Mouse (Mus musculus): Measurements from ENCODE around the gene Pfkfb4. TPM values are rescaled to one million over a fixed set of nuclear protein-coding genes. Genes with fewer than 3 reads are reported as not detected.

Gene Pfkfb4
- polyA plus RNA-seq, 1 experiment from 2014 or later = 11.9 TPM

DNA sequence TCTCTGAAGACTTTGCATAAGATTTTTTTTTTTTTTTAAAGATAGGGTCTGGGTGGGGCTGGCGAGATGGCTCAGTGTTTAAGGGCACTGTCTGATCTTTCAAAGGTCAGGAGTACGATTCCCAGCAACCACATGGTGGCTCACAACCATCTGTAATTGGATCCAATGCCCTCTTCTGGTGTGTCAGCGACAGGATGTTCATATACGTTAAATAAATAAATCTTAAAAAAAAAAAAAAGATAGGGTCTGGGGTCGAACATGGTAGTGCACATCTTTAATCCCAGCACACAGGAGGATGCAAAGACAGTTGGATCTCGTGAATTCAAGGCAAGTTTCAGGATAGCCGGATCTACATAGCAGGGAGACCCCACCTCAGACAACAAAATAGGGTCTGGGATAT lies 57.7 kb downstream of the Pfkfb4 start:
- H3K27me3 ChIP-seq (ENCODE audit: low read depth, poor library complexity, severe bottlenecking) = no peaks in the 10 kb centered on the region
- peaks cover 1% of the 10 kb centered on the region for H3K4me1 ChIP-seq
- H3K9me3 ChIP-seq (replicated peaks) = no peaks in the 10 kb centered on the region
- H3K36me3 ChIP-seq = no peaks in the 10 kb centered on the region
- no peak overlapping the region for H3K27ac ChIP-seq (replicated peaks)
- no peak for DNase-seq (ENCODE audit: low spot score)
- H3K4me3 ChIP-seq = no peak overlapping the region
- 87% methylated on average over 7 of the region's 7 CpGs for WGBS

DNA sequence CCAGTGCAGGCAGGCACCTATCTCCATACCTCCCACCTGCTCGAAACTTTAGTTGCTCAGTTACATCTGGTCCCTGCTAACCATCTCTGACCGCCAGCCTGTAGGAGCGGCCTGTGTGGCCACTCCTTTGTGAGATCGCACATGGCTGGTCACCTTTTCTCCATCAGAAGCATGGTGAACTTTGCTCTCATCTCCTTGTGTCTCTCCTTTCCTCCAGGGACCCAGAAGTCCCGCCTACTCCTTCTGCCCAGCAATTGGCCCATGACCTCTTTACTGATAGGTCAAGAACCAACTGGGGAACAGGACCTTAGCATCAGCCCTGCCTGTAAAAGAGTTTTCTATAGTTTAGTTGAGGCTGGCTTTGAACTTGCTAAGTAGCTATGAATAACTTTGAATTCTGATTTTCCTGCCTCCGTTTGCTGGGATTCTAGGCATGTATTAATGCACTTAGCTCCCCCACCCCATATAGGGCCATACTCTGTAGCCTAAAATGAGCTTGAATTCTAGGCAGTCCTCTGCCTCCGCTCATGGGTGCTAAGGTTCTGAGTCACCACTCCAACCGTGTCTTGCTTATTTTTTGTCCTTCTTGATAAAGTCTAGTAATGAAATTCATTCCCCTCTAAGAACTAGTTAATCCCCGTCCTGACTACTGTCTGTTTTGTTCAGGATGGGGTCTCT lies 58.6 kb downstream of the Pfkfb4 start:
- Histone ChIP-seq H3K36me3 (no peaks in the 10 kb centered on the region), H3K9me3 (replicated peaks) (no peaks in the 10 kb centered on the region), H3K4me3 (no peak overlapping the region), H3K4me1 (peaks cover 9% of the 10 kb centered on the region), H3K27ac (replicated peaks) (no peak overlapping the region), H3K27me3 (ENCODE audit: low read depth, poor library complexity, severe bottlenecking) (no peaks in the 10 kb centered on the region)
- 90% methylated on average over 9 of the region's 9 CpGs for WGBS
- no peak for DNase-seq (ENCODE audit: low spot score)

DNA sequence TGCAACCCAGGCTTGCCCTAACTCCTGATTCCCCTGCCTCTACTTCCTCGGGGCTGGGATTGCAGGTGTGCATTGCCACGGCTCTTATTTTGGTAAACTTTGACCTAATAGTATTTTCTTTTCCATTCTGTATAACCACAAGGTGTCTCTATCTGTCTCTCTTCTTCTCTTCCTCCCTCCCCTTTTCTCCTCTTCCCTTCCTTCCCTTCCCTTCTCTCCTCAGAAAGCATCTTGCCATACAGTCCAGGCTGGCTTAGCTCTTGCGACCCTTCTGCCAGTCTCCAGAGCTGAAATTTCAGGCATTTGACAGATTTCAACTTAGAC lies 59.1 kb downstream of the Pfkfb4 start:
- Histone ChIP-seq H3K27me3 (ENCODE audit: low read depth, poor library complexity, severe bottlenecking) (no peaks in the 10 kb centered on the region), H3K4me1 (peaks cover 14% of the 10 kb centered on the region), H3K36me3 (peaks cover 3% of the 10 kb centered on the region; the same call in 1 of the 2 replicates), H3K9me3 (replicated peaks) (no peaks in the 10 kb centered on the region), H3K4me3 (no peak overlapping the region), H3K27ac (replicated peaks) (no peak overlapping the region)
- DNase-seq (ENCODE audit: low spot score) = no peak
- WGBS = 84% methylated on average over 3 of the region's 3 CpGs

DNA sequence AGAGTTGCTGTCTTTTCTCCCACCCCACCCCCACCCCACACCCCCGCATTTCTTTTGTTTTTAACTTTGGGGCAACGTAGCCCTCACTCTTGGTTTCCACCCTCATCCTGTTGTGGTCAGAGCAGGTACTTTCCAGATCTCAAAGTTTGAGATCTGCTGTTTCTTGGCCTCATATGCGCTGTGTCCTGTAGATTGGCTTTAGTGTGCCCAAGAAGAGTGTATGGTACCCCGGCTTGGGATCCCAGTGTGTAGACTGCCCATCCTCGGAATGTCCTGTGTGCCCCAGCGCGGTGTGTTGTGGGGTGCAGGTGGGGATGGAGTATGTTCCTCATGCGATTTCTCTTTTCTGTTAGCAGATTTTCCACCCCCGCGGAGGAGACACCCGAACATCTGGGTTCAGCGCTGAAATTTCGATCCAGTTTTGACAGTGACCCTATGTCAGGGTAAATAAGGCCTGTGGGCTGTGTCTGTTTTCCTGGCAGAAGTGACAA lies 59.5 kb downstream of the Pfkfb4 start:
- 89% methylated on average over 13 of the region's 13 CpGs for WGBS

DNA sequence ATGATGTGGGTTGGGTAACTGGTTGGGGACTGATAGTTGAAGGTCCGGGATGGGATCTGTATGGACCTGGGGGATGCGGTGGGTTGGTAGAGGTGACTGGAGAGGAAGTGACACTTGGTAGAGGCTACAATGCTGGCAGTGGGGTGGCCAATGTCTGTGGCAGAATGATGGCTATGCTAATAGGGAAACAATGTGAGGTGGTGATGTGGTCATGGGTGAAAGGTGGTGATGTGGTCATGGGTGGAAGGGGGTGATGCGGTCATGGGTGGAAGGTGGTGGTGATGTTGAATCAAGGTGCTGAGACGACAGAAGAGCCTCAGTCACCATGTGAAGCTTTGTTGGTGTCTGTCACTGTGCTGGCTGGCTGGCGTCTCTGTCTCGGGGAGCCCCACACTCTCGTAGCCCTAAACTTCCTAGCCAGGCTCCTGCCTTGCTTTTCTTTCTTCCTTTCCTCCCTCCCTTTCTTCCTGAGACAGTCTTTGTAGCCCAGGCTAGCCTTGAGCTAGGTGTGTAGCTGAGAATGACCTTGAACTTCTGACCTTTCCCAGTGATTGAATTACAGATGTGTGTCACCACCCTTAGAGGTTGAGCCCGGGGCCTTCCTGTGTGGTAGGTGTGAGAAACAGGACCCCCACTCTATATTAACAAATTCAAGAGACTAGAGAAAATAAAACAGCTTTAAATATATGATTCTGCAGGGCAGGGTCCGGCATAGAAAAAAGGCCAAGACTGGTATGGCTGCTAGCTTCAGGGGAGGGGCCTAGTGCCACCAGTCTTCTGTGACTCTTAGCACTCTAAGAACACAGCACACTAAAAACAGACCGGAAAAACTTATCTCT lies 60.3 kb downstream of the Pfkfb4 start:
- DNase-seq (ENCODE audit: low spot score) = no peak
- H3K9me3 ChIP-seq (replicated peaks) = no peaks in the 10 kb centered on the region
- no peak overlapping the region for H3K27ac ChIP-seq (replicated peaks)
- no peaks in the 10 kb centered on the region for H3K27me3 ChIP-seq (ENCODE audit: low read depth, poor library complexity, severe bottlenecking)
- peaks cover 14% of the 10 kb centered on the region for H3K4me1 ChIP-seq
- H3K4me3 ChIP-seq = no peak overlapping the region
- H3K36me3 ChIP-seq = peaks cover 13% of the 10 kb centered on the region
- WGBS = 91% methylated on average over 10 of the region's 10 CpGs

More for the DNA sequence above, 59.5 kb downstream of the Pfkfb4 start:
- Histone ChIP-seq H3K27ac (replicated peaks) (no peak overlapping the region), H3K36me3 (peaks cover 5% of the 10 kb centered on the region), H3K4me1 (peaks cover 14% of the 10 kb centered on the region), H3K9me3 (replicated peaks) (no peaks in the 10 kb centered on the region), H3K27me3 (ENCODE audit: low read depth, poor library complexity, severe bottlenecking) (no peaks in the 10 kb centered on the region), H3K4me3 (no peak overlapping the region)
- DNase-seq (ENCODE audit: low spot score) = no peak

DNA sequence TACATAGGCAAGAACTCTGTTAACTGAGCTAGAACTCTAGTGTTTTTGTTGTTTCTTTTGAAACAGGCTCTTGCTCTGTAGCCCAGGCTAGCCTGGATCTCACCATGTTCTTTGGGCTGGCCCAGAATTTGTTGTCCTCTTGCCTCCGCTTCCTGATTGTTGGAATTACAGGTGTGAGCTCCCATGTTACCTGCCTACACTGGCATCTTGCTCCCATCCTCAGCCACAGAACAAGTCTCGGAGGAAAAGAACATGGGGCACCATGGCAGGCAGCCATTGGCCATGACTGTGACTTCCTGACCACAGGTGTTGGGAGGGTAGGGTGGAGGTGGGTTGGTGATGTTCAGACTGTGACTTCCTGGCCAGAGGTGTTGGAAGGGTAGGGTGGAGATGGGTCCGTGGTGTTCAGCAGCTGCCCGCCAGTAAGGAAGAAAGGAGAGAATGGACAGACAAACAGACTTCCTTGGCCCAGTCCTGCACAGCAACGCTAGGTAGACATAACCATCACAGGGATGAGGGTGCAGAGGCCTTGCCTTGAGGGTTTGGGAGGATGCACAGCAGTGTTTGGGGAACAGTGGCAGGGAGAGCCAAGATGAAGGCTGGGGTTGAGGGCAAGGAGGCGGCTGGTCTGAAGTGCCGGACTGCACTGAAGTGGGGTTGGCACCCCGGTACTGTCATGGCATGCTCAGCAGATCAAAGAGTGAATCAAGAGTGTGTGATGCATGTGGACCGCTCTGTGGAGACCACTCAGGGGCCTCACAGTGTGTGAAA lies 61.1 kb downstream of the Pfkfb4 start:
- no peak overlapping the region for H3K27ac ChIP-seq (replicated peaks)
- no peaks in the 10 kb centered on the region for H3K27me3 ChIP-seq (ENCODE audit: low read depth, poor library complexity, severe bottlenecking)
- no peaks in the 10 kb centered on the region for H3K9me3 ChIP-seq (replicated peaks)
- 90% methylated on average over 9 of the region's 9 CpGs for WGBS
- H3K4me1 ChIP-seq = peaks cover 14% of the 10 kb centered on the region
- H3K4me3 ChIP-seq = no peak overlapping the region
- H3K36me3 ChIP-seq = peaks cover 21% of the 10 kb centered on the region
- no peak for DNase-seq (ENCODE audit: low spot score)

DNA sequence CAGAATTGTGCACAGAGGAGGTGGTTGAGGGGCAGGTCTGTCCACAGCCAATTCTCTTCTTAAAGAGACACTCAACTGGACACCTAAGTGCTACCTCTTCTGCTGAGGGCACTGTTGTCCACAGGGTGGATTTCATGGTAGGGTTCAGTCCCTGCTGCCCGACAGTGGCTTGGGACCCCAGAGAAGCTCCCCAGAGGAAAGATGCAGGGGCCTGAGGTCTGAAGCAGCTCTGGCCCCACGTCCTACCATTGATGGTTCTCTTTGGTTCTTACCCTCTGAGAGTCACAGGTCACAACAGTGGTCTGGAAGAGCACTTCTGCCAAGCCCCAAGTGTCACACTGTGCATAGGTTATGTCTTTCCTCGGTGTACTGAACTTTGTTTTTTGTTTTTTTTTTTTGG lies 61.8 kb downstream of the Pfkfb4 start:
- Histone ChIP-seq H3K4me3 (no peak overlapping the region), H3K9me3 (replicated peaks) (no peaks in the 10 kb centered on the region), H3K27me3 (ENCODE audit: low read depth, poor library complexity, severe bottlenecking) (no peaks in the 10 kb centered on the region), H3K4me1 (peaks cover 14% of the 10 kb centered on the region), H3K36me3 (peaks cover 28% of the 10 kb centered on the region), H3K27ac (replicated peaks) (no peak overlapping the region)
- WGBS = 84% methylated on average over 3 of the region's 3 CpGs
- DNase-seq (ENCODE audit: low spot score) = no peak

DNA sequence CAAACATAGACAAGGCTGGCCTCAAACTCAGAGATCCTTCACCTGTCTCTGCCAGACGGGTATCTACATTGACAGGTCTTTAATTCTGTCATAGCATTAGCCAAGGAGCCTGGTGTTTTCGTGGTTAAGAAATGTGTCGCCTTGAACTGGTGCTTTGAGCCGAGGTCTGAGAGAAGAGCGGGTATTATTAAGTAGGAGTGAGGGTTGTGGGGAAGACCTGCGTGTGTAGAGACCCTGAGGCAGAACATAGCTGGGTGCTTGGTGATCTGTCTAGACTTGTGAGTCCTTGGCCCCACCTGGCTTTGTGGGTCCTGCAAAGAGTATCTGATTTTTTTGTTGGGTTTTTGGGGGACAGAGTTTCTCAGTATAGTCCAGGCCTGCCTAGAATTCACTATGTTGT lies 62.3 kb downstream of the Pfkfb4 start:
- Histone ChIP-seq H3K4me1 (peaks cover 18% of the 10 kb centered on the region), H3K27me3 (ENCODE audit: low read depth, poor library complexity, severe bottlenecking) (no peaks in the 10 kb centered on the region), H3K27ac (replicated peaks) (no peak overlapping the region; the same call in 1 of the 2 replicates), H3K4me3 (no peak overlapping the region), H3K36me3 (peaks cover 33% of the 10 kb centered on the region), H3K9me3 (replicated peaks) (no peaks in the 10 kb centered on the region)
- WGBS = 80% methylated on average over 6 of the region's 6 CpGs
- no peak for DNase-seq (ENCODE audit: low spot score)

DNA sequence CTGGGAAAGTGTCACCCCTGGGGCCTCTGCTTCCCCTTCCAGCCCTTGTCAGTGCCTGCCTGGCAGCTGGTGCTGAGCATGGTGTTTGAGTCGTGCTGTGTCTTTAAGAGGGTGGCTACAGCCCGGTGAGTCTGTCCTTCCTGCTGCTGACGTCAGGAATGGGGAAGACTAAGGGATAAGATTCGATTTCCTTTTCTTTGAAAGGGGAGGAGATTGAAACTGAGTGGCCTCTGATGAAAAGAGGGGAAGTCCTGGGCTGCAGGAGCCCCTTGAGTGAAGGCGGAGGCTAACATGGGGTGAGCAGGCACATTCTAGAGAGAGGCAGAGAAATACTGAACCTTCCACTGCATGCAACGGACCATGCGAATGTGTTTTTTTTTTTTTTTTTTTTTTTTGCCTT lies 63.1 kb downstream of the Pfkfb4 start:
- Histone ChIP-seq H3K4me1 (peaks cover 26% of the 10 kb centered on the region), H3K36me3 (peaks cover 38% of the 10 kb centered on the region), H3K27me3 (ENCODE audit: low read depth, poor library complexity, severe bottlenecking) (no peaks in the 10 kb centered on the region), H3K4me3 (peak overlapping the region; percentile 37), H3K27ac (replicated peaks) (peak overlapping the region; percentile 71), H3K9me3 (replicated peaks) (no peaks in the 10 kb centered on the region)
- WGBS = 12% methylated on average over 7 of the region's 7 CpGs
- DNase-seq (ENCODE audit: low spot score) = peak; percentile 41

DNA sequence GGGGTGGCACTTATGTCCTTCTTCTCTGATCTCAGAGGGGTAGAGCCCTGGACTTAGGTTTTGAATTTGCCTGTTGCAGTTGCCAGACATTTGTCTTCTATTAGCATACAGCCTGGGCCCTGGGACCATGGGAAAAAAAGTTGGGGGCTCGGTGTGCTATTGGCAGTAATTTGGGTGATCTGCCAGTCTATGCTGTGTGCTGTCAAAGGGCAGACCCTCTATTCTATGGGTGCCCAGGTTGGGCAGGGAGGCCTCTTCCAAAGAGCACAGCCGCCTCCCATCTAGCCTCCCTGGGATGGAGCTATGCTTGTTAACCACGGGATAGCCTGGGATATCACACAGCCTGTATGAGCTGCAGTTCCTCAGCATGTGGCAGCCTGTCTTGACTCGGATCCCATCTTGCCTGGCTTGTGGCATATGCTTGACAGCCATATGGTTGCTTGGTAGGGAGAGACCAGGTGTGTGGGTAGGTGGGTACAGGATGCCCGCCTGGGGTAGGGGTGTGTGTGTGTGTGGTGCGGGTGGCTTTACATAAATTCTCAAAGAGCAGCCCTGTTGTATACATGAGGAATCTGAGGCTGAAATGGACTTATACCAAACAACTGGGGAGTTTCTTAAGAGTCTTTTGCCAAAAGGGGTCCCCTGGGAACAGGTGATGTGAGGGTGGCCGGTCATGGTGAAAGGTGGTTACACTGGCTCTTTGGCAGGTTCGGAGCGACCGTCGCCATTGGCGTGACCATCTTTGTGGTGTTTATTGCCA lies 63.9 kb downstream of the Pfkfb4 start:
- Histone ChIP-seq H3K4me3 (peak overlapping the region; percentile 37), H3K27ac (replicated peaks) (peak overlapping the region; percentile 71), H3K4me1 (peaks cover 32% of the 10 kb centered on the region), H3K36me3 (peaks cover 46% of the 10 kb centered on the region), H3K27me3 (ENCODE audit: low read depth, poor library complexity, severe bottlenecking) (no peaks in the 10 kb centered on the region), H3K9me3 (replicated peaks) (no peaks in the 10 kb centered on the region)
- no peak for DNase-seq (ENCODE audit: low spot score)
- WGBS = 93% methylated on average over 12 of the region's 12 CpGs

DNA sequence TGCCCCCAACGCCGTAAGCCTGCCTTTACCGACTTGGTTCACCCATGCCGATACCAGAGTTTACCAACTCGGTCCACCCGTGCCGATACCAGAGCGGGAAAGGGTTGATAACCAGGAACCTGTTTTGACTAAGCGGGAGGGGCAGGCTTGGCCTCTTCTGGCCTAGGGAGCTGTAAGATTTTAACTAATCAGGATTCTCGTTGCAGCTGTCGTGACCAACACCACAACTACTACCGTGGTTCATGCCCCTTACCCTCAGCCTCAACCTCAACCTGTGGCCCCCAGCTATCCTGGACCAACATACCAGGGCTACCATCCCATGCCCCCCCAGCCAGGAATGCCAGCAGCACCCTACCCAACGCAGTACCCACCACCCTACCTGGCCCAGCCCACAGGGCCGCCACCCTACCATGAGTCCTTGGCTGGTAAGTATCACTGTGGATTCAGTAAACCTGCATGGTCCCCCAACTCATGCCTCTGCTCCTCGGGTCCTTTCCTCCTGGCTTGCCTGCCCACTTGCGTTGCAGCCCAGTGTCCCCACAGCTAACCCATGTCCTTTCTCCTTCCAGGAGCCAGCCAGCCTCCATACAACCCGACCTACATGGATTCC lies 64.6 kb downstream of the Pfkfb4 start:
- Histone ChIP-seq H3K4me3 (no peak overlapping the region), H3K27me3 (ENCODE audit: low read depth, poor library complexity, severe bottlenecking) (no peaks in the 10 kb centered on the region), H3K27ac (replicated peaks) (no peak overlapping the region), H3K36me3 (peaks cover 52% of the 10 kb centered on the region), H3K9me3 (replicated peaks) (no peaks in the 10 kb centered on the region), H3K4me1 (peaks cover 32% of the 10 kb centered on the region)
- no peak for DNase-seq (ENCODE audit: low spot score)
- WGBS = 92% methylated on average over 17 of the region's 17 CpGs

DNA sequence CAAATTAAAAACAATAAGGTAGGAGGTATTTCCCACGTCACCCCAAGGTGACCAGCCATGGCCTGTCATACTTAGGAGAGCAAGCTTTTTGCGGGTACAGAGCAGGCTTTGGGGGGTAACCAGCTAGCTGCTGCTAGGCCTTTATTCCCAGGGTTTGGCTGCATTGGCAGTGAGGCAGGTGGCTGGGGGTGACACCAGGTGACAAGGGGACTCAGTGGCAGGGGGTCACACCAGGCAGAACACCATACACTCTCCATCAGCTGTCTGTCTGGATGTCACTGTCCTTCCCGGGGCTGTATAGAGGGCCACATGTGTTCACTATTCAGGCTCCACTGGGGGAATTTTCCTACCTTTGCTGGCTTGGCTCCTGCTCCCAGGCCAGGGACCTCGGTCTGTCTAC lies 65.3 kb downstream of the Pfkfb4 start:
- 85% methylated on average over 4 of the region's 4 CpGs for WGBS
- H3K36me3 ChIP-seq = peaks cover 57% of the 10 kb centered on the region
- no peak for DNase-seq (ENCODE audit: low spot score)

More for the DNA sequence above, 65.3 kb downstream of the Pfkfb4 start:
- Histone ChIP-seq H3K27me3 (ENCODE audit: low read depth, poor library complexity, severe bottlenecking) (no peaks in the 10 kb centered on the region), H3K4me1 (peaks cover 32% of the 10 kb centered on the region), H3K9me3 (replicated peaks) (no peaks in the 10 kb centered on the region), H3K4me3 (no peak overlapping the region), H3K27ac (replicated peaks) (no peak overlapping the region)

All from midbrain, embryonic 10.5 days (tissue).